Mouse (Mus musculus): Measurements from ENCODE around the gene Nt5dc3. TPM values are rescaled to one million over a fixed set of nuclear protein-coding genes. Genes with fewer than 3 reads are reported as not detected.

Gene Nt5dc3
- polyA plus RNA-seq, 1 experiment, result 3.2 TPM

GRCm38 (mm10) chr10:86810000-86810399 lies 31.2 kb downstream of the Nt5dc3 start:
- DNase-seq (ENCODE audit: low read depth, low spot score), result no peak
- WGBS, result 87% methylated on average over 9 of the region's 9 CpGs

DNA sequence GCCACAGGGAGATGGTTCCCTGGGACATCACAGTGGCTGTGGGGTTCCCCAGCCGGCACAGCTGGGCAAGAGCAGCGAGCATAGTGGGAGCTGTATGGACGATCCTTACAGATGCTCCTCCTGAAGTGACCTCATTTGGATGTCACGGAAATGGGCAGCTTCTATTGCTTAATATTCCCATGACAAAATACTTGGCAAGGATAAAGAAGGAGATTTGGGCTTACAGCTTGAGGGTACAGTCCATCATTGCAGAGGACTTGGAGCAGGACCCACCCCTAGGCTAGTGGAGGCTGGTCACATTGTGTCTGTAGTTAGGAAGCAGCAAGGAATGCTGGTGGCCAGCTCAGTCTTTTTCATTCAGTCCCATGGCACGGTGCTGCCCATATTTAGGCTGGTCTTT lies 31.8 kb downstream of the Nt5dc3 start:
- no peak for DNase-seq (ENCODE audit: low read depth, low spot score)
- 79% methylated on average over 5 of the region's 5 CpGs for WGBS

DNA sequence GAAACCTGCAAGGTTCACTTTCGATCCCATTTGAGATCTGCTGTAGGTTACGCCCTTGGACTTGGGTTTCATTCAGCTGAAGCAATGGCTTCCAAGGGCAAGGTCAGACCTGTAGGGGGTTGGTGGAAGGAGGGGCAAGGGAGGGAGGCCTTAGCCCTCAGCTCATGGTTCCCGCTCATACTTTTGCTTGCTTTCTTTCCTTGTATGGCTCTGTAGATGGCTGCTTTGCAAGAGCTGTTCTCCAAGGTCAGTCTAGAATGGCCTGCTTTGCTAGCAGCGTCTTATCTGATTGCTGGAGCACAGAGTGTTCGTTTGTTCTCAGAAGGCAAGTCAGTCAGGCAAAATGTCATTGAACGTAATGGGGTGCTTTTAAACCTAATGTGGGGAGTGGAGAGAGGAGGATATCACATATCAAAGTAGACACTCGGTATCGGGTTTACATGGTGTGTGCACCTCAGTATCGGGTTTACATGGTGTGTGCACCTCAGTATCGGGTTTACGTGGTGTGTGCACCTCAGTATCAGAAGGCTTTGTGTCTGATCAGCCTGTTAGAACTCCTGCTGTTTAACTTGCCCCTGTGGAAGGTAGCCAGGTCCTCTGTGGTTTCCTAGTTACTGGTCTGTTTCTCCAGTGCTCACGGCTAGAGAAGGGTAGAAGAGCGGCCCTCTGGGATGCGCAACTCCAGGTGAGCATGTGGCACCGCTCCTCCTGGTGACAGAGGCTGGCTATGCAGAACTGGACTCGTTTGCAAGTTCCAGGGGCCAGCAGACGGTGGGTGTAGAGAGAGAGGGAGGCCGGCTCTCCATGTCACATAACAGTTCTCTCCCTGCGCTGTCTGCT lies 35.7 kb downstream of the Nt5dc3 start:
- no peak for DNase-seq (ENCODE audit: low read depth, low spot score)
- 81% methylated on average over 19 of the region's 19 CpGs for WGBS

DNA sequence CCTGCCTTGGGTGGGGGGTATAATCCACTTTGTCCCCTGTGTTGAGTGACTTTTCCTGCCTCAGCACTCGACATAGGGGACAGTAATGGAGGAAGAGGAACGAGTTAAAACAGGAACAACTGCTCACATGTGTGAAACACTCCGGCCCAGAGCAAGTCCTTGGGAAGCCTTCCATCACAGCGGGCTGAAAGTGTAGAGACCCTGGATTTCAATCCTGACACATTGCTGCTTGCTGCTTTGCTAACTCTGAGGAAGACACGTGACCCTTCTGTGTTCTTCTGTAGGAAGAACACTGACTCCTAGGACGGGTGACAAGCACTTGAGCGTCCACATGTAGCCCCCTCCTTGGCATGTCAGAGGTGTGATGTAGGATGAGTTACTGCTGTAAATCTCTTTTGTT lies 36.3 kb downstream of the Nt5dc3 start:
- DNase-seq (ENCODE audit: low read depth, low spot score), result no peak
- WGBS, result 88% methylated on average over 7 of the region's 7 CpGs

- DNase-seq (ENCODE audit: low read depth, low spot score), result no peak
- 56% methylated on average over 8 of the region's 8 CpGs for WGBS
These were observed 40.9 kb downstream of the Nt5dc3 start for GRCm38 (mm10) chr10:86819649-86820165.

DNA sequence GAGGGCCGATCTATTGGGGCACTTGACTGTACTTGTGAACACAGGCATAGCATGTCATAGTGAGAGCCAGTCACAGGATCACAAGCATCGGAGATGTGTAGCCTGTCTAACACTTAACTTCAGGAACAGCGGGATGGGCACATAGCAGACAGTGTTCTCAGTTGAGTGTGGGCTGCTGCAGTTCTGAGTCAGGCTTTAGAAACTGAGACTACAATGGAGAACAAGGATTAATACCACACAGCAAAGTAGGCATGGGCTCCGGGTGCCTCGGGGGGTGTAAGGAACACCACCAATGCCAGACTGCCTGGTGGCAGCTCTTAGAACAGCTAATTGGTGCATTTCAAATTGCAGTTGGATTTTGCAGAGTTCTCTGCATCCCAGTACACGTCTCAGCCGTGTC lies 42.2 kb downstream of the Nt5dc3 start:
- 95% methylated on average over 7 of the region's 7 CpGs for WGBS

DNA sequence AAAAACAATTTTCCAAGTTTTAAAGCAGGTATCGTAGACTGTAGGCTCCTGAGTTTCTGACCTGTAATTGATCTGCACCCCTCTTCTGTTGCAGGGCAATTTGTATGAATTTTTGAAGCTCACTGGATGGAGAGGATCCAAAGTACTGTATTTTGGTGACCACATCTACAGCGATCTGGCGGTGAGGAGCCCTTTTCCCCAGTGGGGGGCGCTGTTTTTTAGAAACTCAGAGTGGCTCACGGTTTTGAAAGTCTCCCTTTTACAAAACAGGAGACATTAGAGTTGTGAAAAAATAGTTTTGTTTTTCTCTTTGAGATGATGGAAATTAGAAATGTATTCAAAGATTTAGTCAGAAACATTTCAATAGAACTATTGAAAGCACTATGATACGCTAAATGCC lies 45.3 kb downstream of the Nt5dc3 start:
- no peak for DNase-seq (ENCODE audit: low read depth, low spot score)
- WGBS, result 87% methylated on average over 6 of the region's 6 CpGs

More for the DNA sequence above, 42.2 kb downstream of the Nt5dc3 start:
- no peak for DNase-seq (ENCODE audit: low read depth, low spot score)

DNA sequence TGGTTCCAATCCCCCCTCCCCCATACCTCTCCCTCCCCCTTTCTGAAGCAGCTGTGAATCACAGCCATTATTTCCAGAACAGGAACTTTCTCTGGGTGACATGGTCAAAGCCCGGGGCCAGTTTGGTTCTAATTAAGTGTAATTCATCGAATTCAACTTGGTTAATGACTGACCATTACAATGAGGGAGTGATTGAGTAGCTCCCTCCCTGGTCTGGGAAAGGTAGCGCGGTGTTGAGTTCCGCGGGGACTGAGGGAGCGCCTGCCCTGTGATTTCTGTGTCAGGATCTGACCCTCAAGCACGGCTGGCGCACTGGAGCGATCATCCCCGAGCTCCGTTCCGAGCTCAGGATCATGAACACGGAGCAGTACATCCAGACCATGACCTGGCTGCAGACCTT lies 46.1 kb downstream of the Nt5dc3 start:
- no peak for DNase-seq (ENCODE audit: low read depth, low spot score)
- 91% methylated on average over 14 of the region's 14 CpGs for WGBS

- DNase-seq (ENCODE audit: low read depth, low spot score), result no peak
- WGBS, result 85% methylated on average over 10 of the region's 10 CpGs
These were observed 47.2 kb downstream of the Nt5dc3 start for GRCm38 (mm10) chr10:86825871-86826522.

GRCm38 (mm10) chr10:86826929-86827328 lies 48.1 kb downstream of the Nt5dc3 start:
- DNase-seq (ENCODE audit: low read depth, low spot score), result no peak
- WGBS, result 75% methylated on average over 3 of the region's 3 CpGs

GRCm38 (mm10) chr10:86828221-86829135 lies 49.7 kb downstream of the Nt5dc3 start:
- no peak for DNase-seq (ENCODE audit: low read depth, low spot score)
- WGBS, result 85% methylated on average over 15 of the region's 15 CpGs

DNA sequence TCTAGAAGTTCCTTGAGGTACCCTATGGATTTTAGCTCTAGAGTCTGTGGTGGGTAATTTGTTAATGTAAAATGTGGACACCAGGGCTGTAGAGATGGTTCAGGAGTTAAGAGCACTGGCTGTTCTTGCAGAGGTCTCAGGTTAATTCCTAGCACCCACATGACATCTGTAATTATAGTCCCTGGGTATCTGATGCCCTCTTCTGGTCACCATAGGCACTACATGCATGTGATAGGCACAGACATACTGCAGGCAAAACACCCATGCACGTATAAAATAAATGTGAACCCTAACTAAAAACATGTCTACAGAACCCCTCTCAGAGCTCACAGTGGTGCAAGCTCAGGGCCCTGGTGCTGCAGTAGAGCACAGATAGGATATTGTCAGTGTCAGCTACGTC lies 50.7 kb downstream of the Nt5dc3 start:
- no peak for DNase-seq (ENCODE audit: low read depth, low spot score)
- WGBS, result 99% methylated on average over 2 of the region's 2 CpGs

DNA sequence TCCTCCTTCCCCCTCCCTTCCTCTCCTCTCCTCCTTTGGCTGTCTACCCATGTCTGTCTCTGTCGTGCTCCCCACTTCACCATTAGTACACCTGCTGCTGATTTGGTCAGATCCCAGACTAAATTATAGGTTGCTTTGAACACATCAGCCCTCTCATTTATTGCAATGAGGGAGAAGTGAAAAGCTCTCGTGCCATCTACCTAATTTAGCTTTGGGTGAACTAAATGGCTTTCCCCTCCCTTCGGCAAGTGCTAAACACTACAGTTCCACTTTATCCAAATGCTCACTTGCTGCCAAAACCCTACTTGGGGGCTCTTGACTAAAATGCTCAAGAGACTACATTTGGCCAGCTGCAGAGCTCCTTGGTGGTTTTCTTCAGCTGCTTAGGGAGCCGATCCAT lies 58.0 kb downstream of the Nt5dc3 start:
- DNase-seq (ENCODE audit: low read depth, low spot score), result no peak
- 80% methylated on average over 4 of the region's 4 CpGs for WGBS

- 89% methylated on average over 6 of the region's 6 CpGs for WGBS
- DNase-seq (ENCODE audit: low read depth, low spot score), result no peak
These were observed 60.0 kb downstream of the Nt5dc3 start for GRCm38 (mm10) chr10:86838827-86839226.

GRCm38 (mm10) chr10:86842659-86843058 lies 63.9 kb downstream of the Nt5dc3 start:
- WGBS, result 74% methylated on average over 5 of the region's 5 CpGs
- no peak for DNase-seq (ENCODE audit: low read depth, low spot score)

DNA sequence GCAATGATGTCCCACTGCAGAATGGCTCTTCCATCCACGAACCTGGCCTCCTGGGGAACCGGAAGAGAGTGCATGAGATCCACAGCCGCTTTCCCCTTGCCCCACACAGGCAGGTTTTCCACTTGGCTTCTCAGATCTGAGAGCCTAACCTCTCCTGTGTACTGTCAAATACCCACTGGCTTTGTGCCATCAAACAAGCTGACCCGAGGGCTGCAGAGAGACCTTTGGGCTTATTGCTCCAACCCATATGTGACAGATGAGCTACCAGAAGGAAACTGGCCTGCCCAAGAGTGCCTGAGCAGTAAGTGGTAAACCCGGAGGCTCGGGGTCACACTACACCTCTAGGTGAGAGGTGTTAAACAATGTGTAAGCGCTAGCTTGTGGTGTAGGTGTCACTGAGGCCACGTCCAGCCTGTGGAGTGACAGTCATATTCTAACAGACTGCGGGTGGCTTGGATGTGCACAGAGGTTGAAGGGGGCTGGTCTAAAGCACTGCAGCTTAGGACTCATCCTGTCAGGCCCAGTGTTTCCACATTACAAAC lies 68.2 kb downstream of the Nt5dc3 start:
- 70% methylated on average over 9 of the region's 9 CpGs for WGBS
- no peak for DNase-seq (ENCODE audit: low read depth, low spot score)

DNA sequence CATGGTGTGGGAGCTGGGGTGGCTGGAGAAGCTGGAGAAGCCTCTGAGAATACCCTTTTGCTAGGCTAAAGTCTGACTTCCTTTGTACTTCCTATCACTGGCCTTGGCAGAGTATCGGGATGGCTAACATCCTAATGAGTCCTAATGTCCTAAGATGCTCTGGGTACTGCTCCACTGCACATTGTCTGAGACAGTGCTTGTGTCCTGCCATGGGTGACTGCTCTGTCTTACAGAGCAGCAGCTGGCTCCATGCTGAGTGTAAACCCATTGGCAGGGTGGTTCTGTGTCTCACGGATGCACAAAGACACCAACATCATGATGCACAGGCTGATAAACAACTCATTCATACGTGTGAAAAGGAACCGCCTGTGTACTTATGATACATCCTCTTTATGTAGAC lies 70.3 kb downstream of the Nt5dc3 start:
- 85% methylated on average over 4 of the region's 4 CpGs for WGBS
- no peak for DNase-seq (ENCODE audit: low read depth, low spot score)

- 82% methylated on average over 4 of the region's 4 CpGs for WGBS
- DNase-seq (ENCODE audit: low read depth, low spot score), result no peak
These were observed 70.7 kb downstream of the Nt5dc3 start for GRCm38 (mm10) chr10:86849508-86849907.

DNA sequence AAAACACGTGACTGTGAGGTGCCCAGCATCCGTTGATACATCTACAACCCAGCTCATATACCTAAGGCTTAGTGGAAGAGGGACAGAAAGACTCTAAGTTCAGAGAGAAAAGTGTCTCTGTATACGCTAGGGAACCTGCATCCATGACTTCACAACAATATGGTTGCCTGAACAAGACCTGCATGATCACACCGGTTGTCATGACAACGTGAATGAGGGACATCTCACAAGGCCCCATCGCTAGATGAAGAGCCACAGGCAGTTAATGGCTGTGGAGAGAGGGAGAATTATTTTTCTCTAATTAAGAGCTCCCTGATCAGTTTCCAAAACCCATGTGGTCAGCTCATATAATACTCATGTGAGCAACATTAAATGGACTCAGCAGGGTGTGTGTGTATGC lies 73.4 kb downstream of the Nt5dc3 start:
- WGBS, result 84% methylated on average over 6 of the region's 6 CpGs
- DNase-seq (ENCODE audit: low read depth, low spot score), result no peak

- 87% methylated on average over 3 of the region's 3 CpGs for WGBS
- DNase-seq (ENCODE audit: low read depth, low spot score), result no peak
These were observed 74.6 kb downstream of the Nt5dc3 start for GRCm38 (mm10) chr10:86853433-86853832.

Measured in large intestine, adult 2 months (tissue).